In the genomic region with DNA sequence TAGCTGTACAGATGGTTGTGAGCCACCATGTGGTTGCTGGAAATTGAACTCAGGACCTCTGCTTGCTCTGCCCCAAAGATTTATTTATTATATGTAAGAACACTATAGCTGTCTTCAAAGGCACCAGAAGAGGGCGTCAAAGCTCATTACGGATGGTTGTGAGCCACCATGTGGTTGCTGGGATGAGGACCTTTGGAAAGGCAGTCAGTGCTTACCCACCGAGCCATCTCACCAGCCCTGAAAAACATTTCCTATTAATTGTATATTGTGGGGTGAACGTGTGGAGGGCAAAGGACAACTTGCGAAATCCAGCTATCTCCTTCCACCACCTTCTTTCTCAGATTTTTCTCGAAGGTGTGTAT, we compare ENCODE assay signal across 8 mouse cellular contexts. TPM values are rescaled to one million over a fixed set of nuclear protein-coding genes. Genes with fewer than 3 reads are reported as not detected.
DNase-seq lines count a peak whose midpoint lies in the region; ATAC-seq and TF ChIP-seq lines count a peak whose summit lies in the region.

No protein-coding gene starts in this region.

- H3K4me2 ChIP-seq in hindbrain, embryonic 13.5 days = peak overlapping the region; percentile 62
- peak overlapping the region; percentile 98 for H3K4me2 ChIP-seq in liver, embryonic 14.5 days (ENCODE audit: low read depth)

- no peak overlapping the region for H3K27ac ChIP-seq in heart, adult 2 months
- no peak overlapping the region for H3K27ac ChIP-seq in hindbrain, embryonic 13.5 days
- peak overlapping the region; percentile 79 for H3K27ac ChIP-seq in liver, embryonic 14.5 days
- peak overlapping the region; percentile 88 for H3K27ac ChIP-seq in small intestine, adult 2 months (ENCODE audit: insufficient read depth, low read depth, low read length)

- H3K4me1 ChIP-seq in heart, adult 2 months (ENCODE audit: control insufficient read depth, insufficient read depth, low read length) = peaks cover 2% of the 10 kb centered on the region; the same call in 1 of the 2 replicates
- peaks cover 9% of the 10 kb centered on the region for H3K4me1 ChIP-seq in hindbrain, embryonic 13.5 days (replicated peaks)
- H3K4me1 ChIP-seq in liver, embryonic 14.5 days (replicated peaks; ENCODE audit: control insufficient read depth in 2 of 2, insufficient read depth in 2 of 2, low read length in 1 of 2) = peaks cover 11 to 13% of the 10 kb centered on the region in 2 experiments; a peak in 3 of 4 replicates
- H3K4me1 ChIP-seq in small intestine, adult 2 months (ENCODE audit: control insufficient read depth, insufficient read depth, insufficient read length, low read length) = peaks cover 23% of the 10 kb centered on the region

- H3K4me3 ChIP-seq in heart, adult 2 months = peak overlapping the region; percentile 53; the same call in 1 of the 2 replicates
- no peak overlapping the region for H3K4me3 ChIP-seq in hindbrain, embryonic 13.5 days
- peak overlapping the region; percentile 53 to 72 for H3K4me3 ChIP-seq in liver, embryonic 14.5 days (ENCODE audit: insufficient read depth in 1 of 2, low read depth in 2 of 2, low read length in 2 of 2)
- peak overlapping the region; percentile 30; the same call in 1 of the 2 replicates for H3K4me3 ChIP-seq in small intestine, adult 2 months (ENCODE audit: low read depth, low read length)

- no peaks in the 10 kb centered on the region for H3K9me3 ChIP-seq in hindbrain, embryonic 13.5 days
- H3K9me3 ChIP-seq in liver, embryonic 14.5 days (ENCODE audit: control insufficient read depth, low read length) = no peaks in the 10 kb centered on the region

- intact Hi-C loops in heart, adult 2 months (cut with DNase I) = loop anchor here (1.0 to 5.0 kb wide), 4 partner anchors 32 to 258 kb away; a partner anchor contains a TSS

- H3K27me3 ChIP-seq in heart, adult 2 months (ENCODE audit: control insufficient read depth, insufficient read depth, low read length) = no peaks in the 10 kb centered on the region
- H3K27me3 ChIP-seq in hindbrain, embryonic 13.5 days = no peaks in the 10 kb centered on the region
- no peaks in the 10 kb centered on the region for H3K27me3 ChIP-seq in liver, embryonic 14.5 days (ENCODE audit: control insufficient read depth, insufficient read depth, low read length)
- H3K27me3 ChIP-seq in small intestine, adult 2 months (ENCODE audit: control insufficient read depth, insufficient read depth, low read length) = no peaks in the 10 kb centered on the region

- no peak overlapping the region for H3K9ac ChIP-seq in heart, adult 2 months (ENCODE audit: low read depth, low read length)
- H3K9ac ChIP-seq in hindbrain, embryonic 13.5 days = no peak overlapping the region
- peak overlapping the region; percentile 75 for H3K9ac ChIP-seq in liver, embryonic 14.5 days (replicated peaks)

- no peak for TF ChIP-seq EP300 in heart, adult 2 months (IDR thresholded peaks at IDR 0.05; ENCODE audit: insufficient read depth, low read depth, low read length)
- no peak for TF ChIP-seq EP300 in liver, embryonic 14.5 days (IDR thresholded peaks at IDR 0.05; ENCODE audit: low read depth)

- 4% methylated on average over 6 of the region's 6 CpGs for WGBS in heart, adult 2 months
- WGBS in hindbrain, embryonic 13.5 days = 3% methylated on average over 6 of the region's 6 CpGs
- WGBS in liver, embryonic 14.5 days (ENCODE audit: insufficient replicate concordance) = 2% methylated on average over 6 of the region's 6 CpGs
- WGBS in small intestine, adult 2 months = 5% methylated on average over 6 of the region's 6 CpGs

- no peak for TF ChIP-seq CTCF in heart, adult 2 months (IDR thresholded peaks at IDR 0.05)
- no peak for TF ChIP-seq CTCF in liver, embryonic 14.5 days (IDR thresholded peaks at IDR 0.05; ENCODE audit: low read depth)
- TF ChIP-seq CTCF in small intestine, adult 2 months (IDR thresholded peaks at IDR 0.05; ENCODE audit: extremely low read depth, insufficient read length, insufficient replicate concordance, low read depth, low read length) = no peak

- ATAC-seq in hindbrain, embryonic 13.5 days (ENCODE audit: low FRiP score) = no peak
- ATAC-seq in liver, embryonic 14.5 days (ENCODE audit: insufficient read depth) = no peak

- H3K36me3 ChIP-seq in heart, adult 2 months (ENCODE audit: control insufficient read depth, insufficient read depth, low read length) = no peaks in the 10 kb centered on the region
- no peaks in the 10 kb centered on the region for H3K36me3 ChIP-seq in hindbrain, embryonic 13.5 days
- no peaks in the 10 kb centered on the region for H3K36me3 ChIP-seq in liver, embryonic 14.5 days (replicated peaks; ENCODE audit: control insufficient read depth, insufficient read depth, low read depth)
- H3K36me3 ChIP-seq in small intestine, adult 2 months (ENCODE audit: control insufficient read depth, insufficient read depth, low read length) = 0 out of 2 replicates have a peak, but pooled peaks cover 2% of the 10 kb centered on the region

- no peaks in the 10 kb centered on the region for H3K79me2 ChIP-seq in heart, adult 2 months (replicated peaks; ENCODE audit: control insufficient read depth, insufficient read depth, low read length)

- TF ChIP-seq POLR2A in heart, adult 2 months (IDR thresholded peaks at IDR 0.05; ENCODE audit: insufficient read depth, low read depth, low read length) = no peak
- no peak for TF ChIP-seq POLR2A in small intestine, adult 2 months (IDR thresholded peaks at IDR 0.05; ENCODE audit: low read depth, low read length)

- no peak for DNase-seq in heart, adult 2 months
- DNase-seq in heart, adult 11 months = no peak
- peak; percentile 77 for DNase-seq in CD4-positive, CD25-positive, alpha-beta regulatory T cell, adult 2 months (ENCODE audit: low read depth, low spot score)
- peak; percentile 88 for DNase-seq in embryo, embryonic 10 days (ENCODE audit: low spot score)
- DNase-seq in liver, embryonic 14.5 days (ENCODE audit: low read depth in 3 of 3, low spot score in 3 of 3) = peak; percentile 55 to 70 (median 56)
- no peak for DNase-seq in gastrocnemius, postnatal 10 days

RNA-seq across cellular contexts. Expression of a gene that starts 8.0 kb away (rescaled TPM):
- total RNA-seq in heart, adult 2 months (2021) = not detected
- not detected in 2 replicates for polyA plus RNA-seq in heart, adult 2 months (2012; rRNA removed)
- polyA plus RNA-seq in hindbrain, embryonic 13.5 days (2015; fragmentation: Nextera tagmentation; extraction: Ambion mirVana) = 0.10 TPM in 1 of 2 replicates, not detected in the other
- polyA plus RNA-seq in liver, embryonic 14.5 days (2012; rRNA removed) = 1.2 and 1.6 TPM in 2 replicates
- 0.86 and 1.5 TPM in 2 replicates for polyA plus RNA-seq in liver, embryonic 14.5 days (2014; fragmentation: Nextera tagmentation; extraction: Ambion mirVana)
- 24.1 and 46.9 TPM in 2 replicates for polyA plus RNA-seq in small intestine, adult 2 months (2012; rRNA removed)
- not detected for total RNA-seq in gastrocnemius, postnatal 10 days (2021)

RNA-seq across cellular contexts. Expression of a gene that starts 32.1 kb away (rescaled TPM):
- 10 to 100 TPM; 32.0 to 32.2 TPM for total RNA-seq in heart, adult 2 months (2021)
- polyA plus RNA-seq in heart, adult 2 months (2012; rRNA removed) = 40.8 and 47.9 TPM in 2 replicates
- 15.8 and 16.5 TPM in 2 replicates for polyA plus RNA-seq in hindbrain, embryonic 13.5 days (2015; fragmentation: Nextera tagmentation; extraction: Ambion mirVana)
- polyA plus RNA-seq in liver, embryonic 14.5 days (2012; rRNA removed) = 17.2 and 17.6 TPM in 2 replicates
- polyA plus RNA-seq in liver, embryonic 14.5 days (2014; fragmentation: Nextera tagmentation; extraction: Ambion mirVana) = 5.4 and 7.0 TPM in 2 replicates
- 36.9 and 101 TPM in 2 replicates for polyA plus RNA-seq in small intestine, adult 2 months (2012; rRNA removed)
- 10 to 100 TPM; 39.9 to 44.5 TPM for total RNA-seq in gastrocnemius, postnatal 10 days (2021)

RNA-seq across cellular contexts. Expression of a gene that starts 36.9 kb away (rescaled TPM):
- 10 to 100 TPM; 25.3 to 31.7 TPM for total RNA-seq in heart, adult 2 months (2021)
- 10.2 and 12.5 TPM in 2 replicates for polyA plus RNA-seq in heart, adult 2 months (2012; rRNA removed)
- polyA plus RNA-seq in hindbrain, embryonic 13.5 days (2015; fragmentation: Nextera tagmentation; extraction: Ambion mirVana) = 107 and 110 TPM in 2 replicates
- polyA plus RNA-seq in liver, embryonic 14.5 days (2012; rRNA removed) = 5.6 and 8.1 TPM in 2 replicates
- 11.3 and 12.3 TPM in 2 replicates for polyA plus RNA-seq in liver, embryonic 14.5 days (2014; fragmentation: Nextera tagmentation; extraction: Ambion mirVana)
- 8.5 and 13.6 TPM in 2 replicates for polyA plus RNA-seq in small intestine, adult 2 months (2012; rRNA removed)
- total RNA-seq in gastrocnemius, postnatal 10 days (2021) = 10 to 100 TPM; 31.0 to 32.1 TPM

RNA-seq across cellular contexts. Expression of a gene that starts 55.8 kb away (rescaled TPM):
- total RNA-seq in heart, adult 2 months (2021) = 1 to 10 TPM in 1 of 2 experiments, under 1 TPM in 1; 0.91 to 1.0 TPM
- 1.5 and 2.0 TPM in 2 replicates for polyA plus RNA-seq in heart, adult 2 months (2012; rRNA removed)
- 0.21 and 0.57 TPM in 2 replicates for polyA plus RNA-seq in hindbrain, embryonic 13.5 days (2015; fragmentation: Nextera tagmentation; extraction: Ambion mirVana)
- 0.44 and 0.50 TPM in 2 replicates for polyA plus RNA-seq in liver, embryonic 14.5 days (2012; rRNA removed)
- polyA plus RNA-seq in liver, embryonic 14.5 days (2014; fragmentation: Nextera tagmentation; extraction: Ambion mirVana) = 0.23 and 0.32 TPM in 2 replicates
- 88.2 and 139 TPM in 2 replicates for polyA plus RNA-seq in small intestine, adult 2 months (2012; rRNA removed)
- total RNA-seq in gastrocnemius, postnatal 10 days (2021) = not detected

Comparison
In these comparisons a context has a peak if more than half of its experiments do, and no peak if none do; other contexts are left out.
1. DNase-seq: peak in CD4-positive, CD25-positive, alpha-beta regulatory T cell, adult 2 months (single experiment), embryo, embryonic 10 days (single experiment) and liver, embryonic 14.5 days (3 of 3); none in heart, adult 2 months (0 of 2), heart, adult 11 months (single experiment) and gastrocnemius, postnatal 10 days (single experiment).
2. H3K27ac ChIP-seq: peak in liver, embryonic 14.5 days (single experiment) and small intestine, adult 2 months (single experiment); none in heart, adult 2 months (single experiment) and hindbrain, embryonic 13.5 days (single experiment).